Mouse (Mus musculus): Measurements from ENCODE around the gene Cdc42se1.

The Cdc42se1 gene

GRCm38 (mm10) chr3:95250783-95251424 lies 22.4 kb downstream of the Cdc42se1 start, which contains the start of gene Bnipl:
Gene Bnipl, minus strand, starts transcription at chr3:95251193.
- no peak for DNase-seq (ENCODE audit: low spot score)

GRCm38 (mm10) chr3:95256931-95257330 lies 28.4 kb downstream of the Cdc42se1 start:
- no peak for DNase-seq (ENCODE audit: low spot score)

GRCm38 (mm10) chr3:95261975-95262374 lies 33.4 kb downstream of the Cdc42se1 start:
- DNase-seq (ENCODE audit: low spot score) = no peak

GRCm38 (mm10) chr3:95263089-95263739 lies 34.7 kb downstream of the Cdc42se1 start:
- DNase-seq (ENCODE audit: low spot score) = no peak

GRCm38 (mm10) chr3:95264724-95265123 lies 36.2 kb downstream of the Cdc42se1 start:
- DNase-seq (ENCODE audit: low spot score) = no peak

GRCm38 (mm10) chr3:95266052-95266451 lies 37.5 kb downstream of the Cdc42se1 start:
- DNase-seq (ENCODE audit: low spot score) = no peak

GRCm38 (mm10) chr3:95267855-95268254 lies 39.3 kb downstream of the Cdc42se1 start:
- DNase-seq (ENCODE audit: low spot score) = no peak

- no peak for DNase-seq (ENCODE audit: low spot score)
Measured at GRCm38 (mm10) chr3:95269789-95270188, 41.3 kb downstream of the Cdc42se1 start.

- DNase-seq (ENCODE audit: low spot score) = no peak
Measured at GRCm38 (mm10) chr3:95270766-95271364, 42.3 kb downstream of the Cdc42se1 start.

- no peak for DNase-seq (ENCODE audit: low spot score)
Measured at GRCm38 (mm10) chr3:95273471-95273870, 44.9 kb downstream of the Cdc42se1 start.

- DNase-seq (ENCODE audit: low spot score) = no peak
Measured at GRCm38 (mm10) chr3:95274453-95274852, 45.9 kb downstream of the Cdc42se1 start.

- no peak for DNase-seq (ENCODE audit: low spot score)
Measured at GRCm38 (mm10) chr3:95275161-95275560, 46.6 kb downstream of the Cdc42se1 start.

- DNase-seq (ENCODE audit: low spot score) = no peak
Measured at GRCm38 (mm10) chr3:95276428-95276934, 47.9 kb downstream of the Cdc42se1 start.

- no peak for DNase-seq (ENCODE audit: low spot score)
Measured at GRCm38 (mm10) chr3:95277149-95277551, 48.6 kb downstream of the Cdc42se1 start.

GRCm38 (mm10) chr3:95280747-95281146 lies 52.2 kb downstream of the Cdc42se1 start:
- DNase-seq (ENCODE audit: low spot score) = no peak

GRCm38 (mm10) chr3:95281216-95282126 lies 52.9 kb downstream of the Cdc42se1 start, which contains the start of the genes Mindy1 and Prune1:
Gene Mindy1, plus strand, starts transcription at chr3:95281345.
Gene Prune1, minus strand, starts transcription at chr3:95282076.
- DNase-seq (ENCODE audit: low spot score) = peak; percentile 99

GRCm38 (mm10) chr3:95282381-95282864 lies 53.9 kb downstream of the Cdc42se1 start:
- no peak for DNase-seq (ENCODE audit: low spot score)

- peak; percentile 77 for DNase-seq (ENCODE audit: low spot score)
Measured at GRCm38 (mm10) chr3:95282865-95283588, 54.5 kb downstream of the Cdc42se1 start.

GRCm38 (mm10) chr3:95283589-95283941 lies 55.0 kb downstream of the Cdc42se1 start:
- DNase-seq (ENCODE audit: low spot score) = no peak

- no peak for DNase-seq (ENCODE audit: low spot score)
Measured at GRCm38 (mm10) chr3:95284062-95284461, 55.5 kb downstream of the Cdc42se1 start.

Measured in testis, postnatal 14 days (tissue).